Mouse (Mus musculus): ENCODE data around the gene Mylk.

GRCm38 (mm10) chr16:34711481-34711880, 33.5 kb upstream of the Mylk start:
- peak; percentile 13; the same call in 1 of the 2 replicates for TF ChIP-seq CTCF (IDR thresholded peaks at IDR 0.05; ENCODE audit: insufficient read depth, low read length)
- TF ChIP-seq POLR2A (IDR thresholded peaks at IDR 0.05; ENCODE audit: borderline replicate concordance, extremely low read depth, low read depth, low read length) = no peak
